Mouse (Mus musculus) telencephalon, adult 2 months (tissue): ENCODE results near the gene Rnaseh2b.

ENCODE experiments used
- DNase-seq: peaks from one replicate; pipeline ENCODE4 v3.0.0-alpha.2; 2011; ENCODE audit warnings: low read depth, low spot score

Gene Rnaseh2b

GRCm38 (mm10) chr14:62292488-62293339, at the start of gene Rnaseh2b, which contains the start of gene Dleu7:
Gene Rnaseh2b, plus strand, starts transcription at chr14:62292589.
Gene Dleu7, minus strand, starts transcription at chr14:62293047.
- DNase-seq = no peak

- DNase-seq = no peak
Measured at GRCm38 (mm10) chr14:62243530-62243929, 48.9 kb upstream of the Rnaseh2b start.

GRCm38 (mm10) chr14:62245557-62245956, 46.8 kb upstream of the Rnaseh2b start:
- no peak for DNase-seq

GRCm38 (mm10) chr14:62248345-62248744, 44.0 kb upstream of the Rnaseh2b start:
- DNase-seq = no peak

GRCm38 (mm10) chr14:62248796-62249195, 43.6 kb upstream of the Rnaseh2b start:
- no peak for DNase-seq

- no peak for DNase-seq
Measured at GRCm38 (mm10) chr14:62249251-62249650, 43.1 kb upstream of the Rnaseh2b start.

- DNase-seq = no peak
Measured at GRCm38 (mm10) chr14:62250046-62250445, 42.3 kb upstream of the Rnaseh2b start.

GRCm38 (mm10) chr14:62251999-62252398, 40.4 kb upstream of the Rnaseh2b start:
- peak; percentile 60 for DNase-seq

- DNase-seq = no peak
Measured at GRCm38 (mm10) chr14:62254371-62254770, 38.0 kb upstream of the Rnaseh2b start.

GRCm38 (mm10) chr14:62256066-62256465, 36.3 kb upstream of the Rnaseh2b start:
- no peak for DNase-seq

- no peak for DNase-seq
Measured at GRCm38 (mm10) chr14:62258125-62258524, 34.3 kb upstream of the Rnaseh2b start.

GRCm38 (mm10) chr14:62258978-62259536, 33.3 kb upstream of the Rnaseh2b start:
- DNase-seq = no peak

- DNase-seq = no peak
Measured at GRCm38 (mm10) chr14:62270698-62271396, 21.5 kb upstream of the Rnaseh2b start.

GRCm38 (mm10) chr14:62273604-62274003, 18.8 kb upstream of the Rnaseh2b start:
- DNase-seq = no peak

- DNase-seq = no peak
Measured at GRCm38 (mm10) chr14:62282974-62283373, 9.4 kb upstream of the Rnaseh2b start.

GRCm38 (mm10) chr14:62288731-62289130, 3.7 kb upstream of the Rnaseh2b start:
- DNase-seq = no peak

- DNase-seq = no peak
Measured at GRCm38 (mm10) chr14:62291406-62291987, 892 bp upstream of the Rnaseh2b start.

- no peak for DNase-seq
Measured at GRCm38 (mm10) chr14:62292166-62292487, 262 bp upstream of the Rnaseh2b start.

GRCm38 (mm10) chr14:62298808-62299207, 6.4 kb downstream of the Rnaseh2b start:
- no peak for DNase-seq

- no peak for DNase-seq
Measured at GRCm38 (mm10) chr14:62300031-62300430, 7.6 kb downstream of the Rnaseh2b start.

- no peak for DNase-seq
Measured at GRCm38 (mm10) chr14:62307555-62307954, 15.2 kb downstream of the Rnaseh2b start.

- no peak for DNase-seq
Measured at GRCm38 (mm10) chr14:62309026-62309425, 16.6 kb downstream of the Rnaseh2b start.
